ENCODE assay signal across 9 mouse cellular contexts in the genomic region with DNA sequence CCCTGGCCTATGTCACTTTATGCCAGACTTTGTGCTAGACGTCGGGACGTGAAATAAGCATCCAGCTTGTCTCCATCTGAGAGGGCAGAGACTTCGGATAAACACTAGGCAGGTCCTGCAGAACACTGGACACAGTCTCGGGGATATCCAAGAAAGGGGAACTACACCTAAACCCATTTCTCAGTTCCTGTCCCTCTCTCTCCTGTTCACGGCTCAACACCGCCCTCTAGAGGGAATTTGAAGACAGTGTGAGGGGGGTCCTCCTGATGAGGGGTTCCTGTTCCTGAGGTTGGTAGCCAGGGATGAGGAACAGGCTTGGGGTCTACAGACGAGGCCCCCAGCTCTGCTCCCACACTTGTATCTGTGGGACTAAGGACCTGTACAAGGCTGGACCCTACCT. TPM values are rescaled to one million over a fixed set of nuclear protein-coding genes. Genes with fewer than 3 reads are reported as not detected.
DNase-seq lines count a peak whose midpoint lies in the region; ATAC-seq and TF ChIP-seq lines count a peak whose summit lies in the region.
"Had no signal": no experiment of that assay in that cellular context is flagged by ENCODE, and none has a peak within 500 bp of the region (broad histone marks: within the 10 kb centered on the region; RNA-seq: fewer than 3 reads in every experiment).

No protein-coding gene starts in this region.

- no peak for ATAC-seq in heart, embryonic 15.5 days (replicated peaks; ENCODE audit: insufficient number of reproducible peaks, insufficient read depth, low FRiP score, low read depth)
- no peak for ATAC-seq in liver, embryonic 16.5 days (ENCODE audit: low read depth)
- no peak for ATAC-seq in erythroid progenitor cell, adult 5-6 weeks (replicated peaks; ENCODE audit: low FRiP score, poor library complexity, severe bottlenecking)

- H3K4me2 ChIP-seq in heart, embryonic 15.5 days: 0 out of 2 replicates have a peak overlapping the region, but pooled peaks have one; percentile 13
- H3K4me2 ChIP-seq in liver, embryonic 16.5 days (ENCODE audit: low read depth, low read length): peak overlapping the region; percentile 35
- H3K4me2 ChIP-seq: embryonic facial prominence, embryonic 12.5 days had no signal

- H3K36me3 ChIP-seq in C2C12 (ENCODE audit: control insufficient read depth, insufficient read depth): peaks cover 4% of the 10 kb centered on the region
- no peaks in the 10 kb centered on the region for H3K36me3 ChIP-seq in heart, embryonic 15.5 days
- H3K36me3 ChIP-seq in liver, embryonic 16.5 days (ENCODE audit: control insufficient read depth, insufficient read depth): no peaks in the 10 kb centered on the region; the same call in 1 of the 2 replicates
- H3K36me3 ChIP-seq: embryonic facial prominence, embryonic 12.5 days had no signal

- H3ac ChIP-seq in C2C12 (ENCODE audit: control insufficient read depth, insufficient read length, low read depth): peak overlapping the region; percentile 1

- peaks cover 24% of the 10 kb centered on the region for H3K4me1 ChIP-seq in heart, embryonic 15.5 days (replicated peaks)
- peaks cover 82% of the 10 kb centered on the region for H3K4me1 ChIP-seq in liver, embryonic 16.5 days (ENCODE audit: control insufficient read depth, low read depth, low read length)

- H3K27me3 ChIP-seq in C2C12 (ENCODE audit: control insufficient read depth, insufficient read depth, insufficient read length): no peaks in the 10 kb centered on the region
- peaks cover 4% of the 10 kb centered on the region; the same call in 1 of the 2 replicates for H3K27me3 ChIP-seq in heart, embryonic 15.5 days
- H3K27me3 ChIP-seq in liver, embryonic 16.5 days (ENCODE audit: control insufficient read depth, insufficient read depth, low read depth, low read length): no peaks in the 10 kb centered on the region
- H3K27me3 ChIP-seq: embryonic facial prominence, embryonic 12.5 days had no signal

- intact Hi-C loops in gastrocnemius, adult 2 months (cut with DNase I): loop anchor here (2.0 kb wide), 2 partner anchors 31 to 261 kb away; no protein-coding TSS in a partner anchor
- intact Hi-C loops in gastrocnemius, postnatal 36 days (cut with DNase I): no loop called here

- peaks cover 22% of the 10 kb centered on the region for H3K79me2 ChIP-seq in C2C12 (ENCODE audit: control insufficient read depth, insufficient read depth)

- 6% methylated on average over 8 of the region's 8 CpGs for WGBS in heart, embryonic 15.5 days
- 2% methylated on average over 8 of the region's 8 CpGs for WGBS in liver, embryonic 16.5 days (ENCODE audit: insufficient replicate concordance)

- no peak overlapping the region for H3K4me3 ChIP-seq in gastrocnemius, adult 2 months
- no peak overlapping the region for H3K4me3 ChIP-seq in C2C12 (ENCODE audit: insufficient read depth, poor library complexity, severe bottlenecking)
- no peak overlapping the region for H3K4me3 ChIP-seq in heart, embryonic 15.5 days
- H3K4me3 ChIP-seq in liver, embryonic 16.5 days (ENCODE audit: low read depth, low read length): peak overlapping the region; percentile 7; the same call in 1 of the 2 replicates
- H3K4me3 ChIP-seq: embryonic facial prominence, embryonic 12.5 days had no signal

- H3K9me3 ChIP-seq in heart, embryonic 15.5 days (replicated peaks): no peaks in the 10 kb centered on the region
- H3K9me3 ChIP-seq in liver, embryonic 16.5 days (replicated peaks; ENCODE audit: control insufficient read depth, low read length): no peaks in the 10 kb centered on the region
- H3K9me3 ChIP-seq: embryonic facial prominence, embryonic 12.5 days had no signal

- DNase-seq in gastrocnemius, adult 2 months: peak; percentile 51
- DNase-seq in gastrocnemius, postnatal 36 days: no peak
- DNase-seq in adipocyte (ENCODE audit: low spot score): peak; percentile 74
- DNase-seq in spleen, adult 18-20 months: peak; percentile 45 to 54

- H3K9ac ChIP-seq in heart, embryonic 15.5 days: no peak overlapping the region
- 0 out of 2 replicates have a peak overlapping the region, but pooled peaks have one; percentile 10 for H3K9ac ChIP-seq in liver, embryonic 16.5 days (ENCODE audit: low read depth, low read length)
- H3K9ac ChIP-seq: embryonic facial prominence, embryonic 12.5 days had no signal

- peak; percentile 80 for TF ChIP-seq CTCF in gastrocnemius, adult 2 months (IDR thresholded peaks at IDR 0.05)
- peak; percentile 57 for TF ChIP-seq CTCF in C2C12 (IDR thresholded peaks at IDR 0.05; ENCODE audit: control insufficient read depth, insufficient read depth, insufficient read length)

- peaks cover 20% of the 10 kb centered on the region for H3K79me3 ChIP-seq in C2C12 (ENCODE audit: low read depth)

- no peak overlapping the region for H3K27ac ChIP-seq in gastrocnemius, adult 2 months
- H3K27ac ChIP-seq in heart, embryonic 15.5 days: no peak overlapping the region
- H3K27ac ChIP-seq in liver, embryonic 16.5 days (ENCODE audit: low read length): peak overlapping the region; percentile 30
- H3K27ac ChIP-seq: embryonic facial prominence, embryonic 12.5 days had no signal

TF ChIP-seq in C2C12, 6 proteins besides CTCF, POLR2A, EP300 and RAD21:
- no peak for TF ChIP-seq FOSL1 (IDR thresholded peaks at IDR 0.05; ENCODE audit: insufficient read depth, low read length, poor library complexity, severe bottlenecking)

RNA-seq across cellular contexts. Expression of a gene that starts 2.2 kb away (rescaled TPM):
- 1 to 10 TPM; 5.8 to 8.7 TPM for total RNA-seq in gastrocnemius, adult 2 months (2021)
- total RNA-seq in gastrocnemius, postnatal 36 days (2021): 1 to 10 TPM; 5.4 to 6.4 TPM
- 94.2 TPM for polyA plus RNA-seq in C2C12 (2012; fragmentation: generic; extraction: Trizol)
- polyA plus RNA-seq in heart, embryonic 15.5 days (2015; fragmentation: Nextera tagmentation; extraction: Ambion mirVana): 71.1 and 82.7 TPM in 2 replicates
- polyA plus RNA-seq in liver, embryonic 16.5 days (2015; fragmentation: Nextera tagmentation; extraction: Ambion mirVana): 95.2 and 96.6 TPM in 2 replicates
- total RNA-seq in erythroid progenitor cell, adult 5-6 weeks (2015; ENCODE audit: low replicate concordance): 176 and 189 TPM in 2 replicates
- total RNA-seq in erythroid progenitor cell, adult 5-6 weeks (2017; ENCODE audit: low replicate concordance): 200 and 217 TPM in 2 replicates

RNA-seq across cellular contexts. Expression of a gene that starts 6.4 kb away (rescaled TPM):
- not detected for total RNA-seq in gastrocnemius, adult 2 months (2021)
- total RNA-seq in gastrocnemius, postnatal 36 days (2021): not detected
- polyA plus RNA-seq in C2C12 (2012; fragmentation: generic; extraction: Trizol): not detected
- not detected in 2 replicates for polyA plus RNA-seq in heart, embryonic 15.5 days (2015; fragmentation: Nextera tagmentation; extraction: Ambion mirVana)
- 0.15 TPM in 1 of 2 replicates, not detected in the other for polyA plus RNA-seq in liver, embryonic 16.5 days (2015; fragmentation: Nextera tagmentation; extraction: Ambion mirVana)
- total RNA-seq in erythroid progenitor cell, adult 5-6 weeks (2015; ENCODE audit: low replicate concordance): not detected in 2 replicates
- not detected in 2 replicates for total RNA-seq in erythroid progenitor cell, adult 5-6 weeks (2017; ENCODE audit: low replicate concordance)
- polyA plus RNA-seq: embryonic facial prominence, embryonic 12.5 days had no signal

RNA-seq across cellular contexts. Expression of a gene that starts 36.7 kb away (rescaled TPM):
- 10 to 100 TPM; 12.4 to 12.9 TPM for total RNA-seq in gastrocnemius, adult 2 months (2021)
- 10 to 100 TPM in 1 of 2 experiments, 1 to 10 TPM in 1; 8.9 to 12.5 TPM for total RNA-seq in gastrocnemius, postnatal 36 days (2021)
- 8.5 TPM for polyA plus RNA-seq in C2C12 (2012; fragmentation: generic; extraction: Trizol)
- 14.9 and 18.4 TPM in 2 replicates for polyA plus RNA-seq in heart, embryonic 15.5 days (2015; fragmentation: Nextera tagmentation; extraction: Ambion mirVana)
- polyA plus RNA-seq in liver, embryonic 16.5 days (2015; fragmentation: Nextera tagmentation; extraction: Ambion mirVana): 8.9 and 9.7 TPM in 2 replicates
- total RNA-seq in erythroid progenitor cell, adult 5-6 weeks (2015; ENCODE audit: low replicate concordance): 6.7 and 11.9 TPM in 2 replicates
- total RNA-seq in erythroid progenitor cell, adult 5-6 weeks (2017; ENCODE audit: low replicate concordance): 10.9 and 12.5 TPM in 2 replicates

RNA-seq across cellular contexts. Expression of a gene that starts 36.7 kb away (rescaled TPM):
- 10 to 100 TPM; 14.9 to 24.0 TPM for total RNA-seq in gastrocnemius, adult 2 months (2021)
- total RNA-seq in gastrocnemius, postnatal 36 days (2021): 10 to 100 TPM; 16.4 to 18.3 TPM
- polyA plus RNA-seq in C2C12 (2012; fragmentation: generic; extraction: Trizol): 44.2 TPM
- polyA plus RNA-seq in heart, embryonic 15.5 days (2015; fragmentation: Nextera tagmentation; extraction: Ambion mirVana): 34.9 and 39.1 TPM in 2 replicates
- polyA plus RNA-seq in liver, embryonic 16.5 days (2015; fragmentation: Nextera tagmentation; extraction: Ambion mirVana): 29.5 and 30.1 TPM in 2 replicates
- 80.1 and 96.9 TPM in 2 replicates for total RNA-seq in erythroid progenitor cell, adult 5-6 weeks (2015; ENCODE audit: low replicate concordance)
- total RNA-seq in erythroid progenitor cell, adult 5-6 weeks (2017; ENCODE audit: low replicate concordance): 118 and 123 TPM in 2 replicates

Comparison
In these comparisons a context has a peak if more than half of its experiments do, and no peak if none do; other contexts are left out.
1. DNase-seq: peak in gastrocnemius, adult 2 months (single experiment), adipocyte (single experiment) and spleen, adult 18-20 months (2 of 2); none in gastrocnemius, postnatal 36 days (0 of 2).
2. RNA of a gene that starts 2.2 kb away (total RNA-seq): 176 to 217 TPM in erythroid progenitor cell, adult 5-6 weeks; 5.8 to 8.7 TPM in gastrocnemius, adult 2 months and 5.4 to 6.4 TPM in gastrocnemius, postnatal 36 days; every median in the first group is over 10 times any median in the second.